Comparison of ENCODE assay signal across 19 mouse cellular contexts in genomic region chr2:26601595-26601994, GRCm38 (mm10). TPM values are rescaled to one million over a fixed set of nuclear protein-coding genes. Genes with fewer than 3 reads are reported as not detected.
"Had no signal": no experiment of that assay in that cellular context is flagged by ENCODE, and none has a peak within 500 bp of the region (broad histone marks: within the 10 kb centered on the region; RNA-seq: fewer than 3 reads in every experiment).

No protein-coding gene starts in this region.

- DNase-seq: kidney, adult 8-10 months; kidney, postnatal 4 days; lung, postnatal 14 days; right cerebral cortex, postnatal 14 days; thymus, adult 2 months; thymus, postnatal 25 days had no signal

- ATAC-seq: intestine, postnatal 0 days; midbrain, embryonic 16.5 days had no signal

- H3K36me3 ChIP-seq: limb, embryonic 12.5 days; lung, embryonic 15.5 days; midbrain, embryonic 12.5 days; neural tube, embryonic 13.5 days had no signal

- H3K9me3 ChIP-seq: limb, embryonic 12.5 days; lung, embryonic 15.5 days; megakaryocyte, embryonic 14.5 days; midbrain, embryonic 12.5 days; neural tube, embryonic 13.5 days had no signal

- H3K9ac ChIP-seq: limb, embryonic 12.5 days; liver, embryonic 14.5 days; lung, embryonic 15.5 days; midbrain, embryonic 12.5 days; neural tube, embryonic 13.5 days had no signal

- H3K4me3 ChIP-seq: layer of hippocampus, adult 2 months; limb, embryonic 12.5 days; lung, embryonic 15.5 days; megakaryocyte, embryonic 14.5 days; midbrain, embryonic 12.5 days; neural tube, embryonic 13.5 days had no signal

- H3K27ac ChIP-seq: kidney, postnatal 0 days; layer of hippocampus, adult 2 months; limb, embryonic 12.5 days; liver, embryonic 14.5 days; lung, embryonic 15.5 days; macrophage; midbrain, embryonic 12.5 days; neural tube, embryonic 13.5 days had no signal

- H3K27me3 ChIP-seq: lung, embryonic 15.5 days had no signal

- H3K4me2 ChIP-seq: limb, embryonic 12.5 days; lung, embryonic 15.5 days; midbrain, embryonic 12.5 days; neural tube, embryonic 13.5 days had no signal

RNA-seq across cellular contexts. Expression of gene Gm20532, which starts 15.2 kb away (rescaled TPM):
- polyA plus RNA-seq: intestine, postnatal 0 days; kidney, postnatal 0 days; liver, embryonic 14.5 days; lung, embryonic 15.5 days; midbrain, embryonic 12.5 days; midbrain, embryonic 16.5 days; neural tube, embryonic 13.5 days; testis, adult 2 months; thymus, adult 2 months; urinary bladder, adult 2 months had no signal

RNA-seq across cellular contexts. Expression of gene Fam69b, which starts 26.7 kb away (rescaled TPM):
- polyA plus RNA-seq: macrophage had no signal
